Comparison of ENCODE assay signal across 13 mouse cellular contexts in genomic region chr3:89696152-89696821, GRCm38 (mm10). TPM values are rescaled to one million over a fixed set of nuclear protein-coding genes. Genes with fewer than 3 reads are reported as not detected.
DNase-seq lines count a peak whose midpoint lies in the region.
"Had no signal": no experiment of that assay in that cellular context is flagged by ENCODE, and none has a peak within 500 bp of the region (broad histone marks: within the 10 kb centered on the region; RNA-seq: fewer than 3 reads in every experiment).

No protein-coding gene starts in this region.

- peak; percentile 41 for DNase-seq in layer of hippocampus, adult 11-12 months (ENCODE audit: low spot score)
- DNase-seq in layer of hippocampus, adult 9-10 months (ENCODE audit: low spot score), result no peak
- peak; percentile 63 for DNase-seq in brain, embryonic 18.5 days (ENCODE audit: low read depth, low spot score)
- DNase-seq in layer of hippocampus, adult 9-11 months, result peak; percentile 49
- DNase-seq in right cerebral cortex, adult 2 months (ENCODE audit: low spot score in 2 of 2), result peak; percentile 40 to 51
- DNase-seq in Muller cell, postnatal 12 days (ENCODE audit: inconsistent ontology term), result no peak
- DNase-seq in kidney, adult 8-10 months, result no peak
- no peak for DNase-seq in adrenal gland, postnatal 4 days (ENCODE audit: low spot score in 2 of 2)
- DNase-seq: adrenal gland, postnatal 25 days; cerebellum, adult 2 months; gastrocnemius, postnatal 10 days; kidney, postnatal 25 days; lung, adult 2 months had no signal

RNA-seq across cellular contexts. Expression of gene Adar, which starts 18.5 kb away (rescaled TPM):
- total RNA-seq in adrenal gland, postnatal 4 days (2021), result 10 to 100 TPM; 38.7 to 40.6 TPM

Comparison
In these comparisons a context has a peak if more than half of its experiments do, and no peak if none do; other contexts are left out.
1. DNase-seq: peak in layer of hippocampus, adult 11-12 months (single experiment), brain, embryonic 18.5 days (single experiment), layer of hippocampus, adult 9-11 months (single experiment) and right cerebral cortex, adult 2 months (2 of 2); none in layer of hippocampus, adult 9-10 months (single experiment), Muller cell, postnatal 12 days (single experiment), kidney, adult 8-10 months (0 of 2) and adrenal gland, postnatal 4 days (0 of 2).